Mouse (Mus musculus) MEL (cell line): ENCODE measurements around the gene Tent4a. TPM values are rescaled to one million over a fixed set of nuclear protein-coding genes. Genes with fewer than 3 reads are reported as not detected.

Experiments used
- DNase-seq: peaks from one replicate; pipeline ENCODE4 v3.0.0; 2011; ENCODE audit warnings: low read depth, low spot score
- H3K27ac ChIP-seq: 2 replicates; pipeline ENCODE4 v1.5.1; 2012; ENCODE audit warnings: low read depth, mild to moderate bottlenecking, control low read depth, low read length, moderate library complexity; ENCODE audit not compliant: control insufficient read depth
- H3K27me3 ChIP-seq, 2 experiments: fragments of 150-350 bp in 1 of 2; sonication (generic) in 1 of 2; 2 replicates each; pipeline ENCODE4 v1.6.1; 2012; ENCODE audit warnings: low read length in 2 of 2, mild to moderate bottlenecking in 2 of 2, improper control_type of control experiment in 1 of 2, moderate library complexity in 1 of 2; ENCODE audit not compliant: insufficient read depth in 2 of 2, control insufficient read depth in 1 of 2
- H3K36me3 ChIP-seq, 2 experiments: 2 replicates each; pipeline ENCODE4 v1.6.1; 2012 to 2014; ENCODE audit warnings: low read length in 2 of 2, improper control_type of control experiment in 1 of 2, inconsistent platforms in 1 of 2, mild to moderate bottlenecking in 1 of 2; ENCODE audit not compliant: insufficient read depth in 2 of 2, control insufficient read depth in 1 of 2
- H3K4me1 ChIP-seq, 2 experiments: fragments of 150-350 bp in 1 of 2; sonication (generic) in 1 of 2; 2 replicates each; pipeline ENCODE4 v1.6.1; 2012; ENCODE audit warnings: low read length in 2 of 2, improper control_type of control experiment in 1 of 2, mild to moderate bottlenecking in 1 of 2; ENCODE audit not compliant: insufficient read depth in 2 of 2, control insufficient read depth in 1 of 2
- H3K4me3 ChIP-seq, 2 experiments: fragments of 150-350 bp in 1 of 2; sonication (generic) in 1 of 2; 2 replicates each; pipeline ENCODE4 v1.5.1; 2012; ENCODE audit warnings: low read depth in 2 of 2, low read length in 2 of 2, mild to moderate bottlenecking in 2 of 2, moderate library complexity in 2 of 2, control low read depth in 1 of 2, improper control_type of control experiment in 1 of 2; ENCODE audit not compliant: control insufficient read depth in 1 of 2, insufficient read depth in 1 of 2
- H3K79me2 ChIP-seq: 2 replicates; pipeline ENCODE4 v1.6.1; 2012; ENCODE audit warnings: mild to moderate bottlenecking, low read length, moderate library complexity; ENCODE audit not compliant: control insufficient read depth, poor library complexity, insufficient read depth
- H3K9ac ChIP-seq: 2 replicates; pipeline ENCODE4 v1.6.1; 2012; ENCODE audit warnings: low read depth, mild to moderate bottlenecking, control low read depth, low read length, moderate library complexity; ENCODE audit not compliant: control insufficient read depth, poor library complexity, severe bottlenecking
- H3K9me3 ChIP-seq: fragments of 150-350 bp; sonication (generic); replicated peaks from 2 replicates; pipeline ENCODE4 v1.6.1; 2012; ENCODE audit warnings: mild to moderate bottlenecking, low read length, improper control_type of control experiment, moderate library complexity; ENCODE audit not compliant: insufficient read depth
- CTCF ChIP-seq, 3 experiments: IDR thresholded peaks in 2 of 3; conservative IDR thresholded peaks in 1 of 3; 2 replicates each; pipeline ENCODE4 v1.5.1; 2011 to 2012; ENCODE audit warnings: low read length in 3 of 3, low read depth in 2 of 3, mild to moderate bottlenecking in 2 of 3, improper control_type of control experiment in 1 of 3, inconsistent platforms in 1 of 3, mixed read lengths in 1 of 3, moderate library complexity in 1 of 3; ENCODE audit not compliant: control insufficient read depth in 1 of 3, insufficient read depth in 1 of 3, poor library complexity in 1 of 3, severe bottlenecking in 1 of 3
- E2F4 ChIP-seq: IDR thresholded peaks from 2 replicates; pipeline ENCODE4 v1.6.1; 2011; ENCODE audit warnings: low read depth, low read length, improper control_type of control experiment, borderline replicate concordance
- ELF1 ChIP-seq: IDR thresholded peaks from 2 replicates; pipeline ENCODE4 v1.6.1; 2014; ENCODE audit warnings: low read depth, mild to moderate bottlenecking, inconsistent platforms, low read length, improper control_type of control experiment, moderate library complexity
- ETS1 ChIP-seq: IDR thresholded peaks from 2 replicates; pipeline ENCODE4 v1.6.1; 2012; ENCODE audit warnings: low read depth, mild to moderate bottlenecking, inconsistent platforms, low read length, improper control_type of control experiment, moderate library complexity
- GABPA ChIP-seq: IDR thresholded peaks from 2 replicates; pipeline ENCODE4 v1.6.1; 2012; ENCODE audit warnings: low read depth, mild to moderate bottlenecking, inconsistent platforms, low read length, improper control_type of control experiment, moderate library complexity
- GATA1 ChIP-seq: IDR thresholded peaks from 2 replicates; pipeline ENCODE4 v1.6.1; 2011; ENCODE audit warnings: low read depth, low read length, improper control_type of control experiment
- KAT2A ChIP-seq: conservative IDR thresholded peaks from 2 replicates; pipeline ENCODE4 v1.6.1; 2012; ENCODE audit warnings: low read depth, low read length, improper control_type of control experiment, inconsistent platforms
- MAFK ChIP-seq: IDR thresholded peaks from 2 replicates; pipeline ENCODE4 v1.6.1; 2011; ENCODE audit warnings: low read depth, mild to moderate bottlenecking, low read length, improper control_type of control experiment, borderline replicate concordance
- MAX ChIP-seq: IDR thresholded peaks from 2 replicates; pipeline ENCODE4 v1.6.1; 2011; ENCODE audit warnings: low read length, improper control_type of control experiment
- MXI1 ChIP-seq: IDR thresholded peaks from 2 replicates; pipeline ENCODE4 v1.6.1; 2011; ENCODE audit warnings: mild to moderate bottlenecking, low read depth, low read length, improper control_type of control experiment
- NELFE ChIP-seq: IDR thresholded peaks from 2 replicates; pipeline ENCODE4 v1.6.1; 2011; ENCODE audit warnings: low read depth, low read length, improper control_type of control experiment
- POLR2AphosphoS2 ChIP-seq: IDR thresholded peaks from 2 replicates; pipeline ENCODE4 v1.6.1; 2011; ENCODE audit warnings: low read length, improper control_type of control experiment
- POLR2AphosphoS5 ChIP-seq: IDR thresholded peaks from 2 replicates; pipeline ENCODE4 v1.6.1; 2012; ENCODE audit warnings: low read depth, borderline replicate concordance, mild to moderate bottlenecking, inconsistent platforms, low read length, moderate library complexity, mixed read lengths
- RAD21 ChIP-seq: IDR thresholded peaks from 2 replicates; pipeline ENCODE4 v1.6.1; 2011; ENCODE audit warnings: mild to moderate bottlenecking, low read depth, low read length, improper control_type of control experiment
- SMC3 ChIP-seq: IDR thresholded peaks from 2 replicates; pipeline ENCODE4 v1.6.1; 2011; ENCODE audit warnings: low read depth, low read length, improper control_type of control experiment
- USF1 ChIP-seq: IDR thresholded peaks from 2 replicates; pipeline ENCODE4 v1.6.1; 2014; ENCODE audit warnings: low read depth, mild to moderate bottlenecking, inconsistent platforms, low read length, improper control_type of control experiment, moderate library complexity
- USF2 ChIP-seq, 2 experiments: IDR thresholded peaks; 2 replicates each; pipeline ENCODE4 v1.6.1; 2011 to 2012; ENCODE audit warnings: improper control_type of control experiment in 2 of 2, low read length in 2 of 2, borderline replicate concordance in 1 of 2, inconsistent platforms in 1 of 2, low read depth in 1 of 2, mild to moderate bottlenecking in 1 of 2; ENCODE audit not compliant: insufficient read depth in 1 of 2
- ZC3H11A ChIP-seq: IDR thresholded peaks from 2 replicates; pipeline ENCODE4 v1.6.1; 2012; ENCODE audit warnings: low read depth, mild to moderate bottlenecking, inconsistent platforms, low read length, improper control_type of control experiment
- ZKSCAN1 ChIP-seq: IDR thresholded peaks from 2 replicates; pipeline ENCODE4 v1.6.1; 2012; ENCODE audit warnings: low read depth, mild to moderate bottlenecking, inconsistent platforms, low read length, improper control_type of control experiment, moderate library complexity
- ZNF384 ChIP-seq: IDR thresholded peaks from 2 replicates; pipeline ENCODE4 v1.6.1; 2012; ENCODE audit warnings: low read depth, mild to moderate bottlenecking, inconsistent platforms, low read length, improper control_type of control experiment
- polyA plus RNA-seq, 2 experiments: library from polyadenylated mRNA; stranded (reverse) in 1 of 2; unstranded in 1 of 2; fragments of >175 nt in 1 of 2; fragments of >200 nt in 1 of 2; gene quantifications; 2 replicates each; pipeline versions ENCODE4 v1.2.1 to v1.2.4; 2012; ENCODE audit warnings: low replicate concordance in 2 of 2, low read depth in 1 of 2; ENCODE audit not compliant: insufficient read length in 2 of 2, insufficient read depth in 1 of 2, missing spikeins in 1 of 2
- total RNA-seq: library from RNA; depleted of rRNA; stranded (reverse); fragments of 300-350 nt; gene quantifications from 2 replicates; pipeline ENCODE4 v1.2.3, GENCODE M21; 2012

Gene Tent4a
- total and polyA plus RNA-seq, 3 experiments: 12.2 to 18.4 TPM; not detected in 1

GRCm38 (mm10) chr13:69498276-69498675, 36.1 kb downstream of the Tent4a start:
- TF ChIP-seq KAT2A (no peak), ZKSCAN1 (no peak), ETS1 (no peak)
- Histone ChIP-seq H3K27me3 (no peaks in the 10 kb centered on the region), H3K9me3 (no peaks in the 10 kb centered on the region), H3K4me3 (no peak overlapping the region), H3K4me1 (peaks cover 7 to 22% of the 10 kb centered on the region in 2 experiments), H3K79me2 (no peaks in the 10 kb centered on the region), H3K9ac (no peak overlapping the region), H3K27ac (no peak overlapping the region), H3K36me3 (peaks cover 7 to 23% of the 10 kb centered on the region in 2 experiments)
- DNase-seq: no peak

DNA sequence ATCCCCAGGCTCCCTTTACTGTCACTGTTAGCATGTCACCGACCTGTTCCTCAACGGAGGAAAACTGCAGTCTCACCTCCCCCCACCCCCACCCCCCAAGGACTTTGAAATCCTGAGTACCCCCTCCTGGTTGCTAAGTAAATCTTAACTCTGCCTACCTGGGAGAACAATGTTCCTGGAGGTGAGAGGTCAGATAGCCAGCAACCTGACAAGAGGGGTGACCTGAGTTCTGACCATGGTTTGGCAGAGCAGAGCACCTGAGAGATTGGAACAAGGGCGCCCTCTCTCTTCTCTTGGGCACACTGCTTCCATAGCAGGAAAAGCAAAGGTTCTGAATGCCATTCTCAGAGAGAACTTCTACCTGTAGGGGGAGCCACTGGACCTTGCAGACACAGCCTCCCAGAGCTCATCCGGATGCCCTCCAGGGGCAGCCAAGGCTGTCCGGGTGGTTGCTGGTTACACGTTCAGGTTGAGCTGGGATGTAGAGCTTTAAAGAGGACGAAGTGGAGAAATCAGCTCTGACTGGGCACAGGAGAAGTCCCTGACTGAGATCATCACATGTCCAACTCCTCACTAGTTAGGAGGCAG, 41.4 kb downstream of the Tent4a start:
- Histone ChIP-seq H3K9ac (no peak overlapping the region), H3K79me2 (no peaks in the 10 kb centered on the region), H3K27me3 (no peaks in the 10 kb centered on the region), H3K36me3 (no peaks in the 10 kb centered on the region), H3K4me1 (no peaks in the 10 kb centered on the region), H3K9me3 (no peaks in the 10 kb centered on the region), H3K27ac (no peak overlapping the region), H3K4me3 (no peak overlapping the region)
- DNase-seq: peak; percentile 80
- peak; percentile 61 to 84 (median 72) for TF ChIP-seq CTCF (IDR thresholded peaks at IDR 0.05 in 2 of 3, conservative IDR thresholded peaks at IDR 0.05 in 1 of 3; ENCODE audit: control insufficient read depth in 1 of 3, insufficient read depth in 1 of 3, low read depth in 2 of 3, low read length in 3 of 3, poor library complexity in 1 of 3, severe bottlenecking in 1 of 3)
- TF ChIP-seq RAD21: peak; percentile 42
- TF ChIP-seq MXI1: no peak
- peak; percentile 56 for TF ChIP-seq SMC3
- no peak for TF ChIP-seq USF2 (IDR thresholded peaks at IDR 0.05; ENCODE audit: borderline replicate concordance in 1 of 2, insufficient read depth in 1 of 2, low read depth in 1 of 2, low read length in 2 of 2)
- TF ChIP-seq ZC3H11A: peak; percentile 24; the same call in 1 of the 2 replicates
- TF ChIP-seq MAX: no peak
- TF ChIP-seq POLR2AphosphoS2: no peak
- TF ChIP-seq POLR2AphosphoS5: no peak

DNA sequence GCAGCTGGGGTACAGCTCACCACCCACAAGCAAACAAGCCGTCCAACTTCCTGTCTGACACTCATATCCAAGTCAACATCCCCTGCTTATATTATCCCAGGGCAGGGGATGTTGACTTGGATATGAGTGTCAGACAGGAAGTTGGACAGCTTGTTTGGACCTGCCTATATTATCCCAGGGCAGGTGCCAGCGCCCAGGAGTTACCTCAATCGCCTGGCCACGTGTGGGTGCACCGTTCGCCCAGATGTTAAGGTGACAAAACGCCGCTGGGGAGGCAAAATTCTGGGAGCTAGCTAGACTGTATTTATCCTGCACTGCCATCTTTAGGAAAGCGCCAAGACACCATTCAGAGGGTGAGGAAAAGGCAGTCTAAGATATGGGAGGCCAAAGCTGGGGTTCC, 44.6 kb downstream of the Tent4a start:
- no peaks in the 10 kb centered on the region; a peak in 1 of 4 replicates for H3K4me1 ChIP-seq

More for the DNA sequence above, 44.6 kb downstream of the Tent4a start:
- no peak for TF ChIP-seq E2F4
- no peak for TF ChIP-seq NELFE
- TF ChIP-seq MXI1: no peak
- no peak for TF ChIP-seq MAFK
- no peak for TF ChIP-seq RAD21
- TF ChIP-seq GABPA: no peak
- TF ChIP-seq USF1: no peak
- TF ChIP-seq GATA1: no peak
- TF ChIP-seq POLR2AphosphoS5: no peak
- TF ChIP-seq KAT2A: no peak
- TF ChIP-seq USF2 (IDR thresholded peaks at IDR 0.05; ENCODE audit: borderline replicate concordance in 1 of 2, insufficient read depth in 1 of 2, low read depth in 1 of 2, low read length in 2 of 2): no peak
- TF ChIP-seq ELF1: no peak
- no peak for TF ChIP-seq ZNF384
- no peak for TF ChIP-seq ZC3H11A
- no peaks in the 10 kb centered on the region for H3K79me2 ChIP-seq
- DNase-seq: no peak
- H3K36me3 ChIP-seq: no peaks in the 10 kb centered on the region
- H3K4me3 ChIP-seq: no peak overlapping the region
- H3K9ac ChIP-seq: no peak overlapping the region
- no peak overlapping the region for H3K27ac ChIP-seq
- no peaks in the 10 kb centered on the region for H3K9me3 ChIP-seq
- H3K27me3 ChIP-seq: no peaks in the 10 kb centered on the region
